Mouse (Mus musculus) kidney, postnatal 36 days (tissue): ENCODE measurements at regions not wholly inside any gene's neighbourhood (a gene's known extent, or its start where the extent isn't known, plus 50 kb on each side); places are given as distances from the start of the nearest gene placed in this dataset.
"Not testable (repeated sequence)": the region's sequence is repeated elsewhere in the genome, so short reads cannot be mapped to it uniquely, and the experiment has no call there.

ENCODE experiments used
- DNase-seq, 2 experiments: peaks; one replicate each; pipeline ENCODE4 v3.0.0; 2021 to 2022; ENCODE audit warnings: mixed read lengths in 2 of 2

GRCm38 (mm10) chr6:103809986-103810341, 299.6 kb downstream of the Chl1 start:
- no peak for DNase-seq

GRCm38 (mm10) chr6:103810342-103811001, 300.1 kb downstream of the Chl1 start:
- DNase-seq = no peak

- not testable (repeated sequence) for DNase-seq
Observed at GRCm38 (mm10) chr6:103816396-103816795, 306.0 kb downstream of the Chl1 start.

GRCm38 (mm10) chr6:103826042-103826441, 315.7 kb downstream of the Chl1 start:
- no peak for DNase-seq

GRCm38 (mm10) chr6:103827623-103828022, 317.2 kb downstream of the Chl1 start:
- no peak for DNase-seq

- no peak for DNase-seq
Observed at GRCm38 (mm10) chr6:103828866-103829265, 318.5 kb downstream of the Chl1 start.

GRCm38 (mm10) chr6:103832301-103832700, 321.9 kb downstream of the Chl1 start:
- DNase-seq = no peak

- DNase-seq = no peak
Observed at GRCm38 (mm10) chr6:103832808-103833207, 322.4 kb downstream of the Chl1 start.

- peak; percentile 28 to 75 for DNase-seq
Observed at GRCm38 (mm10) chr6:103833501-103834132, 323.2 kb downstream of the Chl1 start.

- DNase-seq = no peak
Observed at GRCm38 (mm10) chr6:103834726-103835229, 324.4 kb downstream of the Chl1 start.

GRCm38 (mm10) chr6:103859787-103860186, 349.4 kb downstream of the Chl1 start:
- no peak for DNase-seq

- DNase-seq = no peak
Observed at GRCm38 (mm10) chr6:103893455-103893854, 383.1 kb downstream of the Chl1 start.

GRCm38 (mm10) chr6:103924504-103924903, 414.1 kb downstream of the Chl1 start:
- no peak for DNase-seq

- DNase-seq = no peak
Observed at GRCm38 (mm10) chr6:103927094-103927493, 416.7 kb downstream of the Chl1 start.

- no peak for DNase-seq
Observed at GRCm38 (mm10) chr6:103940345-103940744, 430.0 kb downstream of the Chl1 start.

- no peak for DNase-seq
Observed at GRCm38 (mm10) chr6:103944361-103944760, 434.0 kb downstream of the Chl1 start.

GRCm38 (mm10) chr6:103947474-103947873, 437.1 kb downstream of the Chl1 start:
- no peak for DNase-seq

- no peak for DNase-seq
Observed at GRCm38 (mm10) chr6:103953134-103953771, 442.9 kb downstream of the Chl1 start.

GRCm38 (mm10) chr6:103959002-103959401, 448.6 kb downstream of the Chl1 start:
- DNase-seq = no peak

GRCm38 (mm10) chr6:103967811-103968420, 457.5 kb downstream of the Chl1 start:
- DNase-seq = no peak

GRCm38 (mm10) chr6:103999186-103999585, 488.8 kb downstream of the Chl1 start:
- DNase-seq = no peak

GRCm38 (mm10) chr6:104028439-104029091, 464.0 kb upstream of the Cntn6 start:
- peak; percentile 57 to 85 for DNase-seq

GRCm38 (mm10) chr6:104038853-104039252, 453.7 kb upstream of the Cntn6 start:
- DNase-seq = no peak
